Mouse (Mus musculus): ENCODE results near the gene Ube2o.

DNA sequence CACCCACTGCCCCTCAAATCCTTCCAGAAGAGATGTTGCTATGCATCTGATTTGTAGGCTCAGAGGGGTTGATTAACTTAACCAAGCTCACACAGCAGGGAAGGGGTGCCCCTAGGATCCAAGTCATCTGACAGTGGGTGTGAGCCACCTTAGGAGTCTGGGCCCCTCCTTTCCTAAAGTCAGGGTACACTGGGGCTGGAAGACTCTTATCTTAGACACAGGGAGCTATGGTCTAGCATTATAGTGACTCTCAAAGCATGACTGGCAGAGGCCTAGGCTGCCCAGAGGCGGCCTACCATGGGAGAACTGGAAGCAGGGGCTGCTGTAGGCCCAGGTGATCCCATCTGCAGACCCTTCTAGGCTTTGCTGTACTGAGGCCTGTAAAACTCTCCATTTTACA is 31.3 kb upstream of the Ube2o start:
- TF ChIP-seq CTCF (IDR thresholded peaks at IDR 0.05; ENCODE audit: control insufficient read depth, insufficient read depth, insufficient read length) (no peak), USF1 (IDR thresholded peaks at IDR 0.05; ENCODE audit: low read depth) (no peak), MAX (IDR thresholded peaks at IDR 0.05) (no peak), CEBPB (IDR thresholded peaks at IDR 0.05; ENCODE audit: low read depth) (no peak), MYOD1 (IDR thresholded peaks at IDR 0.05; ENCODE audit: control insufficient read depth, insufficient read length, low read depth) (no peak), MYOG (IDR thresholded peaks at IDR 0.05; ENCODE audit: control insufficient read depth, extremely low read depth, insufficient read length) (no peak), FOSL1 (IDR thresholded peaks at IDR 0.05; ENCODE audit: insufficient read depth, low read length, poor library complexity, severe bottlenecking) (no peak)
